Mouse (Mus musculus): ENCODE results near the gene Tmem116. TPM values are rescaled to one million over a fixed set of nuclear protein-coding genes. Genes with fewer than 3 reads are reported as not detected.

The Tmem116 gene
- polyA plus RNA-seq (2012; rRNA removed): 1.7 and 1.8 TPM in 2 replicates

GRCm38 (mm10) chr5:121451644-121452025 is at the start of gene Tmem116:
Gene Tmem116 (plus strand): TSS chr5:121451893.

GRCm38 (mm10) chr5:121452026-121452869 is 555 bp downstream of the Tmem116 start, which contains the start of gene Erp29:
Gene Erp29 (minus strand): TSS chr5:121452506.

GRCm38 (mm10) chr5:121503231-121503630 is 51.5 kb downstream of the Tmem116 start, which contains the start of gene Adam1b:
Gene Adam1b (minus strand): TSS chr5:121503435.

GRCm38 (mm10) chr5:121544910-121545792 is 93.5 kb downstream of the Tmem116 start, which contains the start of the genes Adam1a and Gm42878:
Gene Adam1a (minus strand): TSS chr5:121545482.
Gene Gm42878 (minus strand): TSS chr5:121545482.

GRCm38 (mm10) chr5:121545793-121546529 is 94.3 kb downstream of the Tmem116 start, which contains the start of gene Mapkapk5:
Gene Mapkapk5 (minus strand): TSS chr5:121545905.

Other genes starting within 250 kb of the Tmem116 start
- gene Rpl6, start 247.4 kb upstream of the Tmem116 start, polyA plus RNA-seq (2012; rRNA removed): 78.0 and 88.8 TPM in 2 replicates
- 4.6 and 6.4 TPM in 2 replicates for gene Hectd4, start 231.7 kb upstream of the Tmem116 start, polyA plus RNA-seq (2012; rRNA removed)
- 21.6 and 27.4 TPM in 2 replicates for gene Trafd1, start 66.3 kb upstream of the Tmem116 start, polyA plus RNA-seq (2012; rRNA removed)
- 2.1 and 3.7 TPM in 2 replicates for gene Naa25, start 54.0 kb upstream of the Tmem116 start, polyA plus RNA-seq (2012; rRNA removed)
- 14.7 and 18.7 TPM in 2 replicates for gene Erp29, start 613 bp downstream of the Tmem116 start, polyA plus RNA-seq (2012; rRNA removed)
- gene Adam1b, start 51.5 kb downstream of the Tmem116 start, polyA plus RNA-seq (2012; rRNA removed): not detected in 2 replicates
- 0.66 and 1.3 TPM in 2 replicates for gene Adam1a, start 93.6 kb downstream of the Tmem116 start, polyA plus RNA-seq (2012; rRNA removed)
- gene Gm42878, start 93.6 kb downstream of the Tmem116 start, polyA plus RNA-seq (2012; rRNA removed): not detected in 2 replicates
- gene Mapkapk5, start 94.0 kb downstream of the Tmem116 start, polyA plus RNA-seq (2012; rRNA removed): 7.4 and 8.5 TPM in 2 replicates
- gene Aldh2, start 141.9 kb downstream of the Tmem116 start, polyA plus RNA-seq (2012; rRNA removed): 326 and 343 TPM in 2 replicates
- 2.2 and 2.5 TPM in 2 replicates for gene Acad12, start 167.0 kb downstream of the Tmem116 start, polyA plus RNA-seq (2012; rRNA removed)
- gene Acad10, start 208.6 kb downstream of the Tmem116 start, polyA plus RNA-seq (2012; rRNA removed): 2.0 and 2.2 TPM in 2 replicates
- gene Brap, start 208.7 kb downstream of the Tmem116 start, polyA plus RNA-seq (2012; rRNA removed): 9.2 and 10.1 TPM in 2 replicates

Data from stomach, adult 2 months (tissue).